Mouse (Mus musculus) midbrain, embryonic 11.5 days (tissue): ENCODE data around the gene Exosc1. TPM values are rescaled to one million over a fixed set of nuclear protein-coding genes. Genes with fewer than 3 reads are reported as not detected.

Experiments used
- ATAC-seq: fragments of 200-750 bp; cut with Nextera tagmentation; 2 replicates; pipeline ENCODE4 v1.8.0; 2017; ENCODE audit warnings: moderate TSS enrichment, moderate library complexity; ENCODE audit not compliant: low FRiP score
- DNase-seq: peaks from one replicate; pipeline ENCODE4 v3.0.0; 2015; ENCODE audit warnings: low spot score; ENCODE audit errors: missing footprints
- H3K27ac ChIP-seq: fragments of 300-500 bp; sonication (generic); 2 replicates; pipeline ENCODE4 v1.5.1; 2014; ENCODE audit warnings: low read depth, low read length
- H3K27me3 ChIP-seq: fragments of 300-500 bp; sonication (generic); 2 replicates; pipeline ENCODE4 v1.6.1; 2014; ENCODE audit warnings: mild to moderate bottlenecking, low read length, moderate library complexity, mixed read lengths; ENCODE audit not compliant: control insufficient read depth, insufficient read depth
- H3K36me3 ChIP-seq: fragments of 300-500 bp; sonication (generic); 2 replicates; pipeline ENCODE4 v1.6.1; 2014; ENCODE audit warnings: mild to moderate bottlenecking, low read length, moderate library complexity, mixed read lengths; ENCODE audit not compliant: control insufficient read depth, insufficient read depth
- H3K4me1 ChIP-seq: fragments of 300-500 bp; sonication (generic); 2 replicates; pipeline ENCODE4 v1.6.1; 2014; ENCODE audit warnings: low read length; ENCODE audit not compliant: control insufficient read depth, insufficient read depth
- H3K4me2 ChIP-seq: fragments of 300-500 bp; sonication (generic); 2 replicates; pipeline ENCODE4 v1.6.1; 2014; ENCODE audit warnings: mild to moderate bottlenecking, moderate library complexity
- H3K4me3 ChIP-seq: fragments of 300-500 bp; sonication (generic); 2 replicates; pipeline ENCODE4 v1.5.1; 2014; ENCODE audit warnings: low read depth, low read length
- H3K9ac ChIP-seq: fragments of 300-500 bp; sonication (generic); 2 replicates; pipeline ENCODE4 v1.6.1; 2014; ENCODE audit warnings: low read length
- H3K9me3 ChIP-seq: fragments of 300-500 bp; sonication (generic); 2 replicates; pipeline ENCODE4 v1.6.1; 2016; ENCODE audit warnings: low read length; ENCODE audit not compliant: control insufficient read depth
- WGBS: fragments of 180-500 bp; shearing (Covaris S2); extraction: QIAGEN DNeasy Blood & Tissue Kit; methylation state at CpG from one replicate; pipeline ENCODE4 v1.1.7; 2014; 5-methylcytosine and 5-hydroxymethylcytosine counted together
- polyA plus RNA-seq: library from polyadenylated mRNA; unstranded; fragments of >200 nt; fragmentation: Nextera tagmentation; extraction: Ambion mirVana; gene quantifications from 2 replicates; pipeline ENCODE4 v1.2.1, GENCODE M21; 2014

The Exosc1 gene
- polyA plus RNA-seq, 1 experiment from 2014 or later = 75.0 TPM

- no peaks in the 10 kb centered on the region for H3K36me3 ChIP-seq
- H3K9ac ChIP-seq = peak overlapping the region; percentile 36; the same call in 1 of the 2 replicates
- no peak overlapping the region for H3K27ac ChIP-seq
- peak; percentile 47 for ATAC-seq
- 15% methylated on average over 18 of the region's 18 CpGs for WGBS
- no peak for DNase-seq
- H3K4me1 ChIP-seq = peaks cover 11% of the 10 kb centered on the region
- peak overlapping the region; percentile 64 for H3K4me3 ChIP-seq
- H3K9me3 ChIP-seq = no peaks in the 10 kb centered on the region
- H3K4me2 ChIP-seq = peak overlapping the region; percentile 68
- H3K27me3 ChIP-seq = no peaks in the 10 kb centered on the region
Observed at GRCm38 (mm10) chr19:41896319-41896711, 36.9 kb downstream of the Exosc1 start.

- peak; percentile 98 for DNase-seq
- peak within 1 kb of the TSS; percentile 36 for H3K9ac ChIP-seq
- peak within 1 kb of the TSS; percentile 64 for H3K4me3 ChIP-seq
- no peak within 1 kb of the TSS for H3K27ac ChIP-seq
- WGBS = 2% methylated on average over 46 of the region's 46 CpGs
- no peaks in the 10 kb centered on the region for H3K27me3 ChIP-seq
- H3K4me2 ChIP-seq = peak within 1 kb of the TSS; percentile 68
- H3K9me3 ChIP-seq = no peaks in the 10 kb centered on the region
- peaks cover 3% of the 10 kb centered on the region; the same call in 1 of the 2 replicates for H3K36me3 ChIP-seq
- peaks cover 11% of the 10 kb centered on the region for H3K4me1 ChIP-seq
- ATAC-seq = peak; percentile 95
Observed at GRCm38 (mm10) chr19:41895460-41896318, 37.5 kb downstream of the Exosc1 start, which contains the start of gene Rrp12. TSS of gene Rrp12 (minus strand) at chr19:41896173.

GRCm38 (mm10) chr19:41894959-41895358 lies 38.3 kb downstream of the Exosc1 start:
- peak overlapping the region; percentile 68 for H3K4me2 ChIP-seq
- peaks cover 5% of the 10 kb centered on the region; the same call in 1 of the 2 replicates for H3K36me3 ChIP-seq
- H3K4me1 ChIP-seq = peaks cover 11% of the 10 kb centered on the region
- H3K9ac ChIP-seq = peak overlapping the region; percentile 0; the same call in 1 of the 2 replicates
- no peaks in the 10 kb centered on the region for H3K9me3 ChIP-seq
- WGBS = 50% methylated on average over 7 of the region's 7 CpGs
- no peak for ATAC-seq
- H3K4me3 ChIP-seq = peak overlapping the region; percentile 64
- no peaks in the 10 kb centered on the region for H3K27me3 ChIP-seq
- DNase-seq = no peak
- no peak overlapping the region for H3K27ac ChIP-seq

GRCm38 (mm10) chr19:41888191-41888590 lies 45.0 kb downstream of the Exosc1 start:
- H3K36me3 ChIP-seq = peaks cover 11% of the 10 kb centered on the region
- no peaks in the 10 kb centered on the region for H3K4me1 ChIP-seq
- no peak overlapping the region for H3K4me2 ChIP-seq
- DNase-seq = no peak
- no peak overlapping the region for H3K9ac ChIP-seq
- H3K27me3 ChIP-seq = no peaks in the 10 kb centered on the region
- ATAC-seq = no peak
- H3K4me3 ChIP-seq = no peak overlapping the region
- no peak overlapping the region for H3K27ac ChIP-seq
- H3K9me3 ChIP-seq = no peaks in the 10 kb centered on the region

- H3K4me2 ChIP-seq = no peak overlapping the region
- H3K27ac ChIP-seq = no peak overlapping the region
- no peaks in the 10 kb centered on the region for H3K4me1 ChIP-seq
- H3K27me3 ChIP-seq = no peaks in the 10 kb centered on the region
- no peak overlapping the region for H3K4me3 ChIP-seq
- H3K9me3 ChIP-seq = no peaks in the 10 kb centered on the region
- peaks cover 6% of the 10 kb centered on the region for H3K36me3 ChIP-seq
- no peak for DNase-seq
- no peak overlapping the region for H3K9ac ChIP-seq
- no peak for ATAC-seq
- 93% methylated on average over 9 of the region's 9 CpGs for WGBS
Observed at GRCm38 (mm10) chr19:41883882-41884281, 49.3 kb downstream of the Exosc1 start.

GRCm38 (mm10) chr19:41881842-41882241 lies 51.4 kb downstream of the Exosc1 start:
- no peak overlapping the region for H3K4me2 ChIP-seq
- no peak overlapping the region for H3K4me3 ChIP-seq
- WGBS = 93% methylated on average over 4 of the region's 4 CpGs
- ATAC-seq = no peak
- no peaks in the 10 kb centered on the region for H3K4me1 ChIP-seq
- H3K27me3 ChIP-seq = no peaks in the 10 kb centered on the region
- no peak overlapping the region for H3K27ac ChIP-seq
- peaks cover 11% of the 10 kb centered on the region for H3K36me3 ChIP-seq
- no peak overlapping the region for H3K9ac ChIP-seq
- no peak for DNase-seq
- no peaks in the 10 kb centered on the region for H3K9me3 ChIP-seq

GRCm38 (mm10) chr19:41874356-41874755 lies 58.9 kb downstream of the Exosc1 start:
- WGBS = 93% methylated on average over 14 of the region's 14 CpGs
- ATAC-seq (no peak), DNase-seq (no peak)
- H3K4me1 ChIP-seq = no peaks in the 10 kb centered on the region
- no peak overlapping the region for H3K4me2 ChIP-seq
- H3K27me3 ChIP-seq = no peaks in the 10 kb centered on the region
- H3K4me3 ChIP-seq = no peak overlapping the region
- H3K27ac ChIP-seq = no peak overlapping the region
- peaks cover 12% of the 10 kb centered on the region for H3K36me3 ChIP-seq
- H3K9me3 ChIP-seq = no peaks in the 10 kb centered on the region
- no peak overlapping the region for H3K9ac ChIP-seq

Other genes with a start within 250 kb of the Exosc1 start
- gene Slit1, start 189.8 kb downstream of the Exosc1 start, polyA plus RNA-seq = 8.8 and 10.2 TPM in 2 replicates
- gene Arhgap19, start 131.4 kb downstream of the Exosc1 start, polyA plus RNA-seq = 36.6 and 38.8 TPM in 2 replicates
- gene Frat1, start 103.5 kb downstream of the Exosc1 start, polyA plus RNA-seq = 9.7 and 10.1 TPM in 2 replicates
- 6.6 and 7.2 TPM in 2 replicates for gene Frat2, start 85.3 kb downstream of the Exosc1 start, polyA plus RNA-seq
- gene Rrp12, start 37.2 kb downstream of the Exosc1 start, polyA plus RNA-seq = 13.2 and 14.7 TPM in 2 replicates
- gene Pgam1, start 21.5 kb downstream of the Exosc1 start, polyA plus RNA-seq = 730 and 785 TPM in 2 replicates
- gene Zdhhc16, start 57 bp upstream of the Exosc1 start, polyA plus RNA-seq = 64.0 and 64.7 TPM in 2 replicates
- gene Mms19, start 47.7 kb upstream of the Exosc1 start, polyA plus RNA-seq = 27.0 and 33.4 TPM in 2 replicates
- gene Ubtd1, start 48.3 kb upstream of the Exosc1 start, polyA plus RNA-seq = 6.9 and 7.0 TPM in 2 replicates
- not detected in 2 replicates for gene Ankrd2, start 102.6 kb upstream of the Exosc1 start, polyA plus RNA-seq
- gene Hoga1, start 112.2 kb upstream of the Exosc1 start, polyA plus RNA-seq = 0.80 and 1.2 TPM in 2 replicates
- 0.10 TPM in 1 of 2 replicates, not detected in the other for gene 4933411K16Rik, start 118.8 kb upstream of the Exosc1 start, polyA plus RNA-seq
- gene Morn4, start 152.9 kb upstream of the Exosc1 start, polyA plus RNA-seq = 65.1 and 65.6 TPM in 2 replicates
- 19.9 and 22.1 TPM in 2 replicates for gene Pi4k2a, start 157.0 kb upstream of the Exosc1 start, polyA plus RNA-seq
- gene Avpi1, start 195.6 kb upstream of the Exosc1 start, polyA plus RNA-seq = 11.1 and 12.9 TPM in 2 replicates
- 5.3 and 5.9 TPM in 2 replicates for gene Marveld1, start 214.0 kb upstream of the Exosc1 start, polyA plus RNA-seq
- 15.6 and 16.2 TPM in 2 replicates for gene Zfyve27, start 230.5 kb upstream of the Exosc1 start, polyA plus RNA-seq